Mouse (Mus musculus) ES-Bruce4 (cell line): Measurements from ENCODE around the gene Lrit2.

Source experiments
- CTCF ChIP-seq: IDR thresholded peaks from one replicate; pipeline ENCODE4 v1.8.1; 2011; ENCODE audit warnings: low read depth, low read length
- EP300 ChIP-seq: IDR thresholded peaks from 2 replicates; pipeline ENCODE4 v1.6.1; 2011; ENCODE audit warnings: low read depth, low read length; ENCODE audit not compliant: insufficient read depth
- POLR2A ChIP-seq: IDR thresholded peaks from one replicate; pipeline ENCODE4 v1.8.1; 2011; ENCODE audit warnings: low read length; ENCODE audit not compliant: insufficient read depth

GRCm38 (mm10) chr14:37110456-37110855 is 42.7 kb downstream of the Lrit2 start:
- TF ChIP-seq CTCF = no peak
- no peak for TF ChIP-seq EP300
- no peak for TF ChIP-seq POLR2A
